Mouse (Mus musculus) macrophage (primary cell): ENCODE measurements around the gene Plch2. TPM values are rescaled to one million over a fixed set of nuclear protein-coding genes. Genes with fewer than 3 reads are reported as not detected.
A peak's percentile ranks its signal among the peaks of the same experiment; 100 is the strongest.

Experiments
- H3K27ac ChIP-seq: fragments of 350-480 bp; formaldehyde crosslinking; 2 replicates; pipeline ENCODE4 v1.9.0; 2021
- H3K36me3 ChIP-seq: fragments of 350-480 bp; formaldehyde crosslinking; 2 replicates; pipeline ENCODE4 v1.9.0; 2021; ENCODE audit errors: inconsistent target
- H3K4me3 ChIP-seq: fragments of 350-480 bp; formaldehyde crosslinking; 2 replicates; pipeline ENCODE4 v1.9.0; 2021; ENCODE audit errors: inconsistent target
- H3K79me2 ChIP-seq: fragments of 350-480 bp; formaldehyde crosslinking; 2 replicates; pipeline ENCODE4 v1.9.0; 2021; ENCODE audit errors: inconsistent target
- WGBS: methylation state at CpG from one replicate; pipeline ENCODE4 v1.1.7; 2026; ENCODE audit warnings: inconsistent platforms; ENCODE audit not compliant: missing documents; 5-methylcytosine and 5-hydroxymethylcytosine counted together
- polyA plus RNA-seq: library from polyadenylated mRNA; stranded (reverse); fragments of 250-400 nt; gene quantifications from 3 replicates; pipeline ENCODE4 v1.2.4, GENCODE M21; 2018; ENCODE audit warnings: inconsistent platforms

Gene Plch2
- polyA plus RNA-seq, 1 experiment from 2014 or later: not detected

- H3K79me2 ChIP-seq: no peaks in the 10 kb centered on the region
- H3K36me3 ChIP-seq: peaks cover 36% of the 10 kb centered on the region
- WGBS: 89% methylated on average over 6 of the region's 6 CpGs
- H3K4me3 ChIP-seq: no peak overlapping the region
- H3K27ac ChIP-seq: no peak overlapping the region
Observed at GRCm38 (mm10) chr4:154981076-154981475, 75.5 kb downstream of the Plch2 start.

- WGBS: 93% methylated on average over 4 of the region's 4 CpGs
- H3K36me3 ChIP-seq: peaks cover 44% of the 10 kb centered on the region
Observed at GRCm38 (mm10) chr4:154980110-154980509, 76.5 kb downstream of the Plch2 start.

GRCm38 (mm10) chr4:154974163-154974611 lies 82.4 kb downstream of the Plch2 start:
- H3K79me2 ChIP-seq: peaks cover 2% of the 10 kb centered on the region; the same call in 1 of the 2 replicates
- WGBS: 90% methylated on average over 10 of the region's 11 CpGs
- no peak overlapping the region for H3K4me3 ChIP-seq
- peaks cover 97% of the 10 kb centered on the region for H3K36me3 ChIP-seq
- H3K27ac ChIP-seq: no peak overlapping the region

More at GRCm38 (mm10) chr4:154980110-154980509, 76.5 kb downstream of the Plch2 start:
- Histone ChIP-seq H3K4me3 (no peak overlapping the region), H3K27ac (no peak overlapping the region), H3K79me2 (no peaks in the 10 kb centered on the region)

GRCm38 (mm10) chr4:154972546-154972945 lies 84.0 kb downstream of the Plch2 start:
- Histone ChIP-seq H3K79me2 (peaks cover 19% of the 10 kb centered on the region), H3K36me3 (peaks cover 81% of the 10 kb centered on the region), H3K27ac (no peak overlapping the region), H3K4me3 (no peak overlapping the region)
- WGBS: 97% methylated on average over 12 of the region's 12 CpGs

- Histone ChIP-seq H3K36me3 (peaks cover 30% of the 10 kb centered on the region), H3K4me3 (no peak overlapping the region), H3K79me2 (peaks cover 50% of the 10 kb centered on the region), H3K27ac (no peak overlapping the region)
- WGBS: 84% methylated on average over 5 of the region's 5 CpGs
Observed at GRCm38 (mm10) chr4:154967173-154967572, 89.4 kb downstream of the Plch2 start.

GRCm38 (mm10) chr4:154965856-154966255 lies 90.7 kb downstream of the Plch2 start:
- peaks cover 17% of the 10 kb centered on the region for H3K36me3 ChIP-seq
- 97% methylated on average over 3 of the region's 3 CpGs for WGBS
- peaks cover 50% of the 10 kb centered on the region for H3K79me2 ChIP-seq
- no peak overlapping the region for H3K4me3 ChIP-seq
- H3K27ac ChIP-seq: no peak overlapping the region

GRCm38 (mm10) chr4:154964581-154965235 lies 91.9 kb downstream of the Plch2 start:
- 2% methylated on average over 32 of the region's 36 CpGs for WGBS
- Histone ChIP-seq H3K79me2 (peaks cover 50% of the 10 kb centered on the region), H3K36me3 (peaks cover 6% of the 10 kb centered on the region; the same call in 1 of the 2 replicates), H3K4me3 (peak overlapping the region; percentile 58), H3K27ac (no peak overlapping the region)

- WGBS: under 1% methylated on average over 64 of the region's 66 CpGs
- H3K4me3 ChIP-seq: peak within 1 kb of the TSS; percentile 58
- no peaks in the 10 kb centered on the region for H3K36me3 ChIP-seq
- peaks cover 46% of the 10 kb centered on the region for H3K79me2 ChIP-seq
- H3K27ac ChIP-seq: peak within 1 kb of the TSS; percentile 25; the same call in 1 of the 2 replicates
Observed at GRCm38 (mm10) chr4:154963901-154964580, 92.5 kb downstream of the Plch2 start, which contains the start of gene Pank4. Gene Pank4 (plus strand): TSS chr4:154964123.

- WGBS: 74% methylated on average over 11 of the region's 11 CpGs
- H3K27ac ChIP-seq: no peak overlapping the region
- peaks cover 39% of the 10 kb centered on the region for H3K79me2 ChIP-seq
- H3K36me3 ChIP-seq: no peaks in the 10 kb centered on the region
- peak overlapping the region; percentile 35; the same call in 1 of the 2 replicates for H3K4me3 ChIP-seq
Observed at GRCm38 (mm10) chr4:154963190-154963836, 93.3 kb downstream of the Plch2 start.

GRCm38 (mm10) chr4:154962683-154963082 lies 93.9 kb downstream of the Plch2 start:
- no peak overlapping the region for H3K27ac ChIP-seq
- 90% methylated on average over 7 of the region's 7 CpGs for WGBS
- no peak overlapping the region for H3K4me3 ChIP-seq

GRCm38 (mm10) chr4:154961911-154962310 lies 94.7 kb downstream of the Plch2 start:
- H3K79me2 ChIP-seq: peaks cover 25% of the 10 kb centered on the region
- no peak overlapping the region for H3K4me3 ChIP-seq
- no peaks in the 10 kb centered on the region for H3K36me3 ChIP-seq
- no peak overlapping the region for H3K27ac ChIP-seq
- WGBS: 20% methylated on average over 13 of the region's 13 CpGs

More at GRCm38 (mm10) chr4:154962683-154963082, 93.9 kb downstream of the Plch2 start:
- Histone ChIP-seq H3K36me3 (no peaks in the 10 kb centered on the region), H3K79me2 (peaks cover 32% of the 10 kb centered on the region)

GRCm38 (mm10) chr4:154961226-154961738 lies 95.3 kb downstream of the Plch2 start:
- Histone ChIP-seq H3K4me3 (no peak overlapping the region), H3K27ac (no peak overlapping the region), H3K79me2 (peaks cover 18% of the 10 kb centered on the region), H3K36me3 (no peaks in the 10 kb centered on the region)
- WGBS: under 1% methylated on average over 43 of the region's 47 CpGs

- H3K79me2 ChIP-seq: peaks cover 13% of the 10 kb centered on the region
- no peak within 1 kb of the TSS for H3K27ac ChIP-seq
- no peak within 1 kb of the TSS for H3K4me3 ChIP-seq
- 1% methylated on average over 65 of the region's 65 CpGs for WGBS
- no peaks in the 10 kb centered on the region for H3K36me3 ChIP-seq
Observed at GRCm38 (mm10) chr4:154960690-154961225, 95.8 kb downstream of the Plch2 start, which contains the start of gene Hes5. Gene Hes5 (plus strand): TSS chr4:154960923.

- WGBS: 52% methylated on average over 20 of the region's 20 CpGs
- H3K4me3 ChIP-seq: no peak overlapping the region
- H3K27ac ChIP-seq: no peak overlapping the region
- H3K79me2 ChIP-seq: peaks cover 7% of the 10 kb centered on the region
- H3K36me3 ChIP-seq: no peaks in the 10 kb centered on the region
Observed at GRCm38 (mm10) chr4:154960021-154960689, 96.4 kb downstream of the Plch2 start.
